Mouse (Mus musculus) cortical plate, adult 2 months (tissue): ENCODE measurements at regions not wholly inside any gene's neighbourhood (a gene's known extent, or its start where the extent isn't known, plus 50 kb on each side); places are given as distances from the start of the nearest gene placed in this dataset.

ENCODE experiments used
- CTCF ChIP-seq: fragments of 200-500 bp; IDR thresholded peaks from 2 replicates; pipeline ENCODE4 v1.5.1; 2011; ENCODE audit warnings: mild to moderate bottlenecking, control low read depth, low read length; ENCODE audit not compliant: insufficient read depth; ENCODE audit errors: extremely low read depth
- POLR2A ChIP-seq: fragments of 200-500 bp; IDR thresholded peaks from 2 replicates; pipeline ENCODE4 v1.6.1; 2011; ENCODE audit warnings: mild to moderate bottlenecking, low read length, control low read depth; ENCODE audit not compliant: insufficient read depth; ENCODE audit errors: extremely low read depth

- TF ChIP-seq CTCF, result no peak
- TF ChIP-seq POLR2A, result no peak
Measured at GRCm38 (mm10) chr14:29909741-29910140, 58.4 kb upstream of the Selenok start.
